Mouse (Mus musculus) spleen, adult 18-20 months (tissue): Measurements from ENCODE around the gene Gm47955.
"Not testable (repeated sequence)": the region's sequence is repeated elsewhere in the genome, so short reads cannot be mapped to it uniquely, and the experiment has no call there.

Experiments used
- DNase-seq, 2 experiments: peaks; one replicate each; pipeline ENCODE4 v3.0.0; 2022; ENCODE audit warnings: mixed read lengths in 2 of 2

The Gm47955 gene

DNA sequence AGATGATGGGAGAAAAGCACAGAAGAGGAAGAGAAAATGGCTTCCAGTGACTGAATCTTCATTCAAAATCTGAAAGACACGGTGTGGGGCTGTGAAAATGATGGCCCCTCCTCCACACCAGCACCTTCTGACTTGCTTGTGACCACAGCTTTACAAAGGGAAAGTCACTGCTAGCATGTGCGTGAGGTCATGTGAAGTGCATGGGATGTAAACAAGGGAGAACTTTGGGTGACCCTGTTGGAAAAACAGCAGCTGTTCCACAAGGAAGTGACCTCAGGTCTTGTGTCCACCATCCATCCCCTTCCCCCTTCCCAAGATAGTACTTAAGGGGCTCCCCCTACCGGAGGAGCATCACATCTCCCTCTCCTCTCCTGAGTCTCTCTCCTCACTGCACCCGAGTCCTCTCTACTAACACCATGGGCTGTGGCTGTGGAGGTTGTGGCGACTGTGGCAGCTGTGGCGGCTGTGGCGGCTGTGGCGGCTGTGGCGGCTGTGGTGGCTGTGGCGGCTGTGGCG lies at the start of gene Gm47955:
TSS of gene Gm47955 (plus strand) at position 417 of the 516 bp plus-strand sequence.
- no peak for DNase-seq

DNA sequence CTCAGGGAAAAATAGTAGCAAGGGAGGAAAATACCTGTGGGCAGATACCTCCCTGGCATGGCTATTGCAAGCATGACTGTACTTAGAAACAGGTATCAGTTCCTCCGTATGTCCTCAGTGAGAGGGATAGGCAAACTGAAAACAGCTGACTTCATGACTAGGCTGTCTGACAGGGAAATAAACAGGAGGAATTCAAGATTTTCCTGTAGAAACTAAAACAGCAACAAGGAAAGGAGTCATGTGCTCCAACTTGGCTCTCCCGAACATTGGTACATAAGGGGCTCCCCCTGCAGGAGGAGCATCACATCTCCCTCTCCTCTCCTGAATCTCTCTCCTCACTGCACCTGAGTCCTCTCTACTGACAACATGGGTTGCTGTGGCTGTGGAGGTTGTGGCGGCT lies 47.1 kb upstream of the Gm47955 start, which contains the start of gene A030005L19Rik:
TSS of gene A030005L19Rik (plus strand) at position 301 of the 400 bp plus-strand sequence.
- no peak for DNase-seq

DNA sequence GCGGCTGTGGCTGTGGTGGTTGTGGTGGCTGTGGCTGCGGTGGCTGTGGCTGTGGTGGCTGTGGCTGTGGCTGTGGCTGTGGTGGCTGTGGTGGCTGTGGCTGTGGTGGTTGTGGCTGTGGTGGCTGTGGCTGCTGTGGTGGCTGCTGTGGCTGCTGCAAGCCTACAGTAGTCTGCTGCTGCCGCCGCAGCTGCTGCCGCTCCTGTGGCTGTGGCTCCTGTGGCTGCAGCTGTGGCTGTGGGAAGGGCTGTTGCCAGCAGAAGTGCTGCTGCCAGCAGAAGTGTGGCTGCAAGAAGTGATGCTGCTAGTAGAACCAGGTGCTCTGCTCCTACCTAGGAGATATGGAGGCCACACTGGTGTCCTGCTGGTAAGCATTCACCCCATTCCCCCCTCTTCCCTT lies 46.7 kb upstream of the Gm47955 start:
- DNase-seq = not testable (repeated sequence)

DNA sequence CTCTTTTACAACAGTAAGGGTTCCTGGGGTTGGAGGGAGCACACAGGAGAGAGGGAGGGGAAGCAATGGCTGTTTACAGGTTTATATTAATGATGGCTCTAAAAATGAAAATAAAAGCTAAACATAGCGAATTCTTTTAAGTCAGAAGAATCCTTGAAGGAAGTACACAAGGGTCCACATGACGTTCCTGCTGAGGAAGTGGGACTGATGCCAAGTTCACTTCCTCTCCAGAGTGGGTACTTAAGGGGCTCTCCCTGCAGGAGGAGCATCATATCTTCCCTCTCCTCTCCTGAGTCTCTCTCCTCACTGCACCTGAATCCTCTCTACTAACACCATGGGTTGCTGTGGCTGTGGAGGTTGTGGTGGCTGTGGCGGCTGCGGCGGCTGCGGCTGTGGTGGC lies 35.4 kb upstream of the Gm47955 start, which contains the start of gene A030014E15Rik:
TSS of gene A030014E15Rik (plus strand) at position 268 of the 400 bp plus-strand sequence.
- no peak for DNase-seq

DNA sequence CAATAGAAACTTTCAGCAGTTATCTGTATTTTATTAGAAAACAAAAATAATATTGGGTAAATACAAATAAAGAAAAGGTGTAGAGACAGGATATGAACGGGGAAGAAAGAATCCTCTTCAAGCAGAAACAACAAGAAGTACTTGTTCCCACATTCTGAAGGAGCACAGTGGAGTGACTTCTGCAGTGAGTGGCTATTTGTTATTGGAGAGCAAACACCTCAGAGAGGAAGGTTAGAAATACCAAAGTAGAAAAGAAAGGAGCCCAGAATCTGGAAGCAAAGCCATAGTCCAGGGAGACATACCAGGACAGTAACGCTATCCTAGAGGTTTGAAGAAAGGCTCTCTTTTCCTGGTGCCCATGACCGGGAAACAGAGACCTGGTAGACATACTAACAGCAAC lies 29.5 kb upstream of the Gm47955 start:
- DNase-seq = not testable (repeated sequence)

DNA sequence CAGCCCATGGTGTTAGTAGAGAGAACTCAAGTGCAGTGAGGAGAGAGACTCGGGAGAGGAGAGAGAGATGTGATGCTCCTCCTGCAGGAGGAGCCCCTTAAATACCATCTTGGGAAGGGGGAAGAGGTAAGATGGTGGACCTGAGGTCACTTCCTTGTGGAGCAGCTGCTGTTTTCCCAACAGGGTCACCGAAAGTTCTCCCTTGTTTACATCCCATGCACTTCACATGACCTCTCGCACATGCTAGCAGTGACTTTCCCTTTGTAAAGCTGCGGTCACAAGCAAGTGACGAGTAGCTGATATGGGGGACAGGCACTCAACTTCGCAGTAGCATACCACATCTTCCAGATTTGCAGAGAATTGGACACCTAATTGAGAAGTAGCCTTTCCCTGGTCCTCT lies 28.8 kb upstream of the Gm47955 start, which contains the start of gene Gm6217:
TSS of gene Gm6217 (minus strand) at position 74 of the 400 bp plus-strand sequence.
- not testable (repeated sequence) for DNase-seq

DNA sequence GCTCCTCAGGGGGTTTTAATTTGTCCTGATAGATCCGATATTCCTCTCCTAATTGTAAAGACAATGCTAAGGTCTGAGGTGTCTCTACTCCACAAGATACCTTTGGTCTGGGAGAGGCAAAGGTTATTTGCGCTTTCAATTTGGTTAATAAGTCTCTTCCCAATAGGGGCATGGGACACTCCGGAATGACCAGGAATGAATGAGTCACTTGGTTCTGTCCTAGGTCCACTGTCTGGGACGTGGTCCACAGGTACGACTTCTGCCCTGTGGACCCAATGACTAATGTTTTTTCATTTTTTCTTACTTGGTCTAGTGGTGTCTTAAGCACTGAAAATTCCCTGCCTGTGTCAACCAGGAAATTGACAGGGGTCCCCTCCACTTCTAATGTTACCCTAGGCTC lies 21.4 kb upstream of the Gm47955 start:
- DNase-seq = no peak

DNA sequence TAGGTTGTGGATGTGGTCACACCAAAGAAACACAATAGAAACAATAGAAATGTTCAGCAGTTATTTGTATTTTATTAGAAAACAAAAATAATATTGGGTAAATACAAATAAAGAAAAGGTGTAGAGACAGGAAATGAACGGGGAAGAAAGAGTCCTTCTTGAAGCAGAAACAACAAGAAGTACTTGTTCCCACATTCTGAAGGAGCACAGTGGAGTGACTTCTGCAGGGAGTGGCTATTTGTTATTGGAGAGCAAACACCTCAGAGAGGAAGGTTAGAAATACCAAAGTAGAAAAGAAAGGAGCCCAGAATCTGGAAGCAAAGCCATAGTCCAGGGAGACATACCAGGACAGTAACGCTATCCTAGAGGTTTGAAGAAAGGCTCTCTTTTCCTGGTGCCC lies 17.6 kb upstream of the Gm47955 start:
- DNase-seq = not testable (repeated sequence)

DNA sequence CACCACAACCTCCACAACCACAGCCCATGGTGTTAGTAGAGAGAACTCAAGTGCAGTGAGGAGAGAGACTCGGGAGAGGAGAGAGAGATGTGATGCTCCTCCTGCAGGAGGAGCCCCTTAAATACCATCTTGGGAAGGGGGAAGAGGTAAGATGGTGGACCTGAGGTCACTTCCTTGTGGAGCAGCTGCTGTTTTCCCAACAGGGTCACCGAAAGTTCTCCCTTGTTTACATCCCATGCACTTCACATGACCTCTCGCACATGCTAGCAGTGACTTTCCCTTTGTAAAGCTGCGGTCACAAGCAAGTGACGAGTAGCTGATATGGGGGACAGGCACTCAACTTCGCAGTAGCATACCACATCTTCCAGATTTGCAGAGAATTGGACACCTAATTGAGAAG lies 16.8 kb upstream of the Gm47955 start, which contains the start of gene A030003K21Rik:
TSS of gene A030003K21Rik (minus strand) at position 94 of the 400 bp plus-strand sequence.
- DNase-seq = not testable (repeated sequence)

DNA sequence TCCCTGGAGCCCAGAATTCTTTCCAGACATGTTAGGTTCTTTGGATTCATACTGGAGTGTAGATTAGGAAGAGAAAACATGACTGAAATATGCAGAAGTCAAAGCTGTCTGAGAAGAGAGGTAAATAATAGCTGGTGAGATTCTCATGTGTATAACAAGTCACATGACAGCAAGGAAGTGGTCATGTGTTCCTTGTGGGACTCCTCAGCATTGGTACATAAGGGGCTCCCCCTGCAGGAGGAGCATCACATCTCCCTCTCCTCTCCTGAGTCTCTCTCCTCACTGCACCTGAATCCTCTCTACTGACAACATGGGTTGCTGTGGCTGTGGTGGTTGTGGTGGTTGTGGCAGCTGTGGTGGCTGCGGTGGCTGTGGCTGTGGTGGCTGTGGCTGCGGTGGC lies 14.1 kb upstream of the Gm47955 start:
- not testable (repeated sequence) for DNase-seq

DNA sequence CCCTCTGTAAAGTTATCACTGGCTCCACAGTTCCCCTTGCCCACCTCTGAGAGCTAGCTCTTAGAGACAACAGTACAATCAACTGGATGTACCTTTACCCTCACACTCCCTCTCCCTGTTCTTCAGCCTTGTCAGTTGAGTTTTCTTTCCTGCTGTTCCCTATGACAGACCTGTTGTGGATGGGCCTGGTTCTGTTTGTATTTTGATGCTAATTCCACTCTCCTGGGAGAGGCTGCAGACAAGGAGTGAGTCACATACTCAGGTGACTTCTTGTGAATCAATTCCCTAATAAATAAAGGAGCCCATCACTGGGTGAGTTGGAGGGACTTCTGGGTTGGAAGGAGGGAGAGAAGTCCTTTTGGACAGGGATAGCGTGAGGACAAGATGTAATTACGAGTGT lies 11.5 kb upstream of the Gm47955 start:
- no peak for DNase-seq

DNA sequence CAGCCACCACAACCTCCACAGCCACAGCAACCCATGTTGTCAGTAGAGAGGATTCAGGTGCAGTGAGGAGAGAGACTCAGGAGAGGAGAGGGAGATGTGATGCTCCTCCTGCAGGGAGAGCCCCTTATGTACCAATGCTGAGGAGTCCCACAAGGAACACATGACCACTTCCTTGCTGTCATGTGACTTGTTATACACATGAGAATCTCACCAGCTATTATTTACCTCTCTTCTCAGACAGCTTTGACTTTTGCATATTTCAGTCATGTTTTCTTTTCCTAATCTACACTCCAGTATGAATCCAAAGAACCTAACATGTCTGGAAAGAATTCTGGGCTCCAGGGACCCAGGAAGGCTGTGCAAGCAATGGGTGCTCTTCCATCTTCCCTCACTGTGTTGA lies 4.2 kb upstream of the Gm47955 start, which contains the start of gene Gm7544:
TSS of gene Gm7544 (minus strand) at position 101 of the 400 bp plus-strand sequence.
- not testable (repeated sequence) for DNase-seq

DNA sequence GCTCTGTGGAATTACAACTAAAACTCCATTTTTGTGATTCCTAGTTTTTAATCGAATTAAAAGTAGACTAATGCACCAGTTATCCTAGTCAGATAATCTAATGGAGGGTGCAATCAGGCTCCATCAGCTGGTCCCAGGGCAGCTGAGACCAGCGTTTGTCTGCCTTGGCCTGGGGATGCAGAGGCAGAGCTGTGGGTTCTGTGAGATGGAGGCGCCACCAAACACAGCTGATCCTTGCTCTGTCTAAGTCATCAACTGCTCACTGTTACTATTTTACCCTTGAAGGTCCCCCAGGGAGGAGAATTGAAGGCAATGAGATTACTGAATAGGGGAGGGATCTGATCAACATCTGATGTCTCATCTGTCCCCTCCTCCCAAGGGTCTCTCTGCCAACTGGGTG lies 6.3 kb downstream of the Gm47955 start:
- no peak for DNase-seq

DNA sequence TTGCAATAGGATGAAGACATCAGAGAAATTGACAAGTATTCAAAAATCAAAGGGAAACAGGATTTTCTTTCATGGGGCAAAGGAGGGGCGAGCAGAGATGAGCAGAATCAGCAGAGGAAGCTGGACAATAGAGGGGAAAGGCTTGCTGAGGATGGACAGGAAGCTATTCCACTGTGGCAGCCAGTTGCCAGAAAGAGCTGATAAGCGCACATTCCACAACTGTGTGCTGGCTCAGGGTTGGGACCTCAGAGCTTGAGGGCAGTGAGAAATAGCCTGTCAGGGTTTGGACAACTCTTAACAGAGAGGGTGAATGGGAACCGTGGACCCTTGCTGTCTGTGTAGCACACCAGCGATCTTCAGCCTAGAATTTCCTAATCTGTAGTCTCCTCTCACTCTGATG lies 12.0 kb downstream of the Gm47955 start:
- DNase-seq = no peak

DNA sequence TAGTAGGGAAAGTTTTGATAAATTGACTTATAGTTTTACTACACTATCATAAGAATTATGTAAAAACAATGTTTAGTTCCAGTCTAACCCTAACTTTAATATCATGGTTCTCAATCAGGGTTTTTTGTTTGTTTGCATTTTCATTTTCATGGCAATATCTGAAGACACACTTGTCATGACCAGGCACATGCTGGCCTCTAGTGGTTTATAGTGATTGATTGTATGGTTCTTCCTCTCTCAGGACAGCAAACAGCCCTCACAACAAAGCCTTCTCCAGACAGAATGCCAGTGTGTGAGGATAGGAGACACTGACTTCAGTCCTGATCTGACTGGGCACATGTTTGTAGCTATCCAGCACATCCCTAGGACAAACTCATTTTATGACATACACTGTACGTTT lies 13.2 kb downstream of the Gm47955 start:
- DNase-seq = no peak

DNA sequence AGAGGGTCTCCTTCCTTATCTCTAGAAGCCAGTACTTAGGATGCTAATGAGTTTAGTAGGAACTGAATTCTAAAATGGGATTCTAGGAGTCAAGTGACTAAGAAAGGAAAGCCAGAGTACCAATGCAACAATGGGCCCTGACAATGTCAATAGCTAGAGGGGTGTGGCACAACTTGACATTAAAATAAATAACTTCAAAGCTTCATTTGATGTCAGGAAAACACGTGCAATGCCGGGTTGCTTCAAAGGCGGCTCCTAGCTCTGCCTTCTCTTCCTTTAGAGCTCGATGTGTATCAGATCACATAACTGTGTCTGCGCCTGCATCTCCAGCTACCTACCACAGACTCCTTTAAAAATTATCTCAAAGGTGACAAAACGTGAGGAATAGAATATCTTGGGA lies 13.8 kb downstream of the Gm47955 start:
- DNase-seq = no peak

DNA sequence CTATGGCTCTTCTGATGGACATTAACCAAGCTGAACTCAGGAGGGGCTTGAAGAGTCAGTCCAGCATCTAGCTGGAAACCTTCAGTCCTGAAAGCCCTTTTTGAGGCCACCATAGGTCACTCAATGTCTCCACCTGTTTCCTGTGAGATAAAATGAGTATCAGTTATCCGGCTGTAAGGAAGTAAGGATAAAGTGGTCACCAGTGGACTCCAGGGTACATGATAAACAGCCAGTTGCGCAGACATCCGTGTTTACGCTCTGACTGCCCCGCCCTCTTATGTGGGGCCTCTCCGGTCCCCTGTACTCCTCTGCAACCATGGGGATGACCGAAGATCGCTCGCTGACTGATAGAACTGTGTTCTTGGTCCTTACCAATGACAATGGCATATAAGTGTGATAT lies 14.3 kb downstream of the Gm47955 start:
- no peak for DNase-seq

DNA sequence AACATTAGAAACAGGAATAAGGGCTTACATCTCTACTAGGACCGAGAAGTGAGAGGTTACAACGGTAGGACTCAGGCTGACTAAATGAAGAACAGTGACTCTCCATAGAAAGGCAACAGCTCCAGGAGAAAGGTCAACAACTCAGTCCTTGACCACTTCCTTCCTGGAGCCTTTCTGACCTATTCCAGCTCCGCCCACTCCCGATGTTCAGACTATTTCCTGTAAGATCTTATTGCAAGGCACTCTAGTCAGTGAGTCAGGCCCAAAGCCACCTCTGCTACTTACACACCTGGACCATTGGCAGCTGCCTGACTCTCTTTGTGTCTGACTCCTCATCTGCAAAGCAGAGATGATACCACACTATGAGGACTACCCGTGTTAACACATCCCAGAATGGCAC lies 15.7 kb downstream of the Gm47955 start:
- no peak for DNase-seq

DNA sequence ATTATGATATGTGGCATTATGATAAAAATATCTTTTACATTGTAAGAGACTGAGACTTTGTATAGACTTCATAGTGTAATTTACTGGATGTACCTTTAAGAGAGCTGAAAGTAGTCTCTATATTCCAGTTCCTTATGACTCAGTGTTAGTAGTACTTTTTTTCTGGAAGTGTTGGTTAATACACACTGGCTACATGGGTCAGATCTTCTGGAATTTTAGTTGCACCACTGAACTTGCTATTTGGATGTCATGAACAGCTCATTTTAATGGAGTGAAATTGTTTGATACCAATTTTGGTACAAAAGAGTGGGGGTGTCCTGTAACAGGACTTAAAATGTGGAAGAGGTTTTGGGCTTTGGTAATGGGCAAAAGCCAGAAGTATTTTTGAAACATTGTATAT lies 17.8 kb downstream of the Gm47955 start:
- DNase-seq = no peak

DNA sequence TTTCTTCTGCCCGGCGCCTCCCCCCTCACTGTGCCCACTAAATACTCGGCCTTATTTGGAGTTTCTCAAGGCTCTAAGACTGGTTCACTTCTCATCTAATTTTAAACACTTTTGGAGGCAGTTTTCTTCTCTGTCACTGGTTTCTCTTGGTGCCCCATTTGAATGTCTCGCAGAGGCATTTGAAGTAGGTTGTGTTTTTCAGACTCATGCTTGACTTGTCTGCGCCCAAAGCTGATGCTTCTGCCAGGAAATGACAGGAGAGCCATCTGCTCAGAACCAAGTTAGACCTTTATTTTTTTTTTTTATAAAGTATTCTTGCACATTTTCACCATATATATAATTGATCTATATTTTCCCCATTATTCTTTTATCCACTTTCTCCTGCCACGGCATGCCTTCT lies 26.7 kb downstream of the Gm47955 start:
- DNase-seq = no peak

DNA sequence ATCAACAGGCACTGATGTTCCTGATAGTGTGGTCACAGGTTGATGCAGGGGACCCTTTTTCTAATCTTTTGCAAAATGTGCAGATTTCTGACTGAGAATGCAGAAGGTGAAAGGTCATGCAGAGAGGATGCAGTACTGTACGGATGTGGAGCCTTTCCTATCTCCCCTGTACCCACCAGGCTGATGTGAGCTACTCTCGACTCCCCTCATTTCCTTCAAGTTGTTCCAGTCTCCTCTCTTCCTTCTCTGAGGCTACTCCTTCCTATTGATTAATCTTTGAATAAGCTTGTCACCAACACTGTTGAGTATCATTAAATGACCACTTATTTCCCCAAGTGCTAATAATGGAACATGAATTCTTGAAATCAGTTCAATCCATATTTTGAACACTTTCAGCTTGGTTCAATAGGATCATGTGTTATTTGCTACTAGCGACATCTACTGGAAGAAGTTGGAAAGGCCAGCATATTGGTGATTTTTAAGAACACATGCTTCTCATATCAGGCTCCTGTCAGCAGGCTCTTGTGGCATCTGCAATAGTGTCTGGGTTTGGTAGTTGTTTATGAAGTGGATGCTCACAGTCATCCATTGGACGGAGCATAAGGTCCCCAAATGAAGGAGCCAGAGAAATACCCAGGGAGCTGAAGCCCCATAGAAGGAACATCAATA lies 27.6 kb downstream of the Gm47955 start:
- DNase-seq = no peak

DNA sequence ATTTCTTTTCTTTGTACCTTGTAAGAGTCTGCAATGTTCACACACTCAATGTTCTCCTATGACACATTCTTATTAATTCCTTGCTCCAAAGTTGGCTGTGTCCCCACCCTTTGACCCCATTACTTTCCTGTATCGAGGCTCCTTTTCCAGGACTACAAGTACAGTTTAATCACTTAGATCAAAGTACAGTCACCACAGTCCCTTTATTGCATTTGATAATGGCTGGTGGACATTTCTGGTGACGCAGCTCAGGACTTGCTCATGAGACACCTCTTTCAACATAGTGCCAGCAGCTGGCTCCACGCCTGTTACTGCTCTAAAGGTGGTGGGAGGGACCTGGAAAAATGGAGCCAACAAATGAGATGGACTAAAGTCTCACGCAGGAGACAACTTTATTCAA lies 31.0 kb downstream of the Gm47955 start:
- no peak for DNase-seq

DNA sequence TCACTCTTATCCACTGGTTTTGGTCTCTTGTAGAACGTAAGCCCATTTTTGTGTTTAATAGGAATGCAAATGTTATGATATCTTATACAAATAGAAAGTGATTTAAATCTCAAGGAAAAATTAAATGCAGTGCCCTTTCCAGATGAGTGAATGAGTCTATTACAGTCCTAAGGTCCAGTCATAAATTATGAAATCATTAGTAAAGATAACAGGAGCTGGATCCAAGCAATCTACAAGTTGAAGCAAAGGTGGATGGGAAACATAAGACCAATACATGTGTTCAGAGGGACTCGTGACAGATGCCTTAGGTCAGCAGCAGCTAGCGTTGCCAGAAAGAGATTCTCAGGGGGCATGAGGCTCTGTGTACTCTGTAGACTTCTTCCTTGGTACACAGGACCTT lies 31.5 kb downstream of the Gm47955 start:
- no peak for DNase-seq

DNA sequence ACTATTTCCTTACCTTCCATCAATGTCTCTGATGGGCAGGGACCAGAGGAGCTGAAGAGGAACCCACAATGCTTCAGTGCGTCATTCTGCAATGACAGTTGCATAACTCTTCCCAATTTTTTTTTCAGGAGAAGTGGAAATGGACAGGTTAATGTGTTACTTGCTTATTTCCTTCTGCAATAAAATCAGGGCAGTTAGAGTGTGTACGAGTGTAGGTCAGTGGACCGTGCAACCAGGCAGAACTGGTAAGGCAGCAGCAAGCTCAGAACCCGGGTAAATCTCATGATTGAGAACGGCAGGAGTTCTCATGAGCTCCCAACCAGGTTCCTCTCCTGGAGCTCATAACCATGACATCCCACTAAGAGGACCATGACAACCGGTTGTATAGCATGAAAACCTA lies 32.0 kb downstream of the Gm47955 start:
- no peak for DNase-seq

DNA sequence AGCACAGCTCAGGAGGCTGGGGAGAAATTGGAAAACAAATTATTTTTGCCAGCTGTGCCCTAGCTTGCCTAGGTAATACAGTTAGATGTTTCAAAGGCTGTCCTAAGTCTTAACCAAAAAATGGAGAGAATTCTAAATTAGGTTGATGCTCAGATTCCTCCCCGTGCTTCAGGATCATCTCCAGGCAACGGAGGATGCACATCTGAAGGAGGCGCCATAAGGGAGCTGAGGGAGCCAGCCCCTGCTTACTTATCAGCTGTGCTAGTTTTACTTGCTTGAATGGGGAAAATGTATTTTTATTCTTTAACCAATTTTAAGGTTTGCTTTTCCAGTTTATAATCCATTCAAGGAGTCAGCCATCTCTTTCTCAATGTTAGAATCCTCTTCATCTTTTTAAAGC lies 33.9 kb downstream of the Gm47955 start:
- DNase-seq = no peak
